Mouse (Mus musculus) neural tube, embryonic 14.5 days (tissue): ENCODE data around the gene Cnot11. TPM values are rescaled to one million over a fixed set of nuclear protein-coding genes. Genes with fewer than 3 reads are reported as not detected.

Source experiments
- ATAC-seq: fragments of 200-750 bp; cut with Nextera tagmentation; 2 replicates; pipeline ENCODE4 v1.8.0; 2017; ENCODE audit warnings: low read depth, mild to moderate bottlenecking, moderate TSS enrichment, moderate library complexity
- H3K27ac ChIP-seq: fragments of 300-500 bp; sonication (generic); 2 replicates; pipeline ENCODE4 v1.5.1; 2014; ENCODE audit warnings: low read depth, mild to moderate bottlenecking, control low read depth, low read length, moderate library complexity, mixed read lengths
- H3K27me3 ChIP-seq: fragments of 300-500 bp; sonication (generic); 2 replicates; pipeline ENCODE4 v1.6.1; 2014; ENCODE audit warnings: low read length; ENCODE audit not compliant: control insufficient read depth, insufficient read depth
- H3K36me3 ChIP-seq: fragments of 300-500 bp; sonication (generic); 2 replicates; pipeline ENCODE4 v1.6.1; 2014; ENCODE audit warnings: low read length, mixed read lengths; ENCODE audit not compliant: control insufficient read depth, insufficient read depth
- H3K4me1 ChIP-seq: fragments of 300-500 bp; sonication (generic); 2 replicates; pipeline ENCODE4 v1.6.1; 2014; ENCODE audit warnings: low read length; ENCODE audit not compliant: control insufficient read depth, insufficient read depth
- H3K4me2 ChIP-seq: fragments of 300-500 bp; sonication (generic); 2 replicates; pipeline ENCODE4 v1.6.1; 2014; ENCODE audit warnings: mild to moderate bottlenecking, low read depth, low read length, control low read depth
- H3K4me3 ChIP-seq: fragments of 300-500 bp; sonication (generic); 2 replicates; pipeline ENCODE4 v1.5.1; 2014; ENCODE audit warnings: low read depth, low read length, control low read depth, mixed read lengths
- H3K9ac ChIP-seq: fragments of 300-500 bp; sonication (generic); replicated peaks from 2 replicates; pipeline ENCODE4 v1.6.1; 2014; ENCODE audit warnings: low read depth, mild to moderate bottlenecking, control low read depth, low read length, mixed read lengths
- H3K9me3 ChIP-seq: fragments of 300-500 bp; sonication (generic); 2 replicates; pipeline ENCODE4 v1.6.1; 2016; ENCODE audit warnings: low read length; ENCODE audit not compliant: control insufficient read depth
- WGBS: fragments of 180-500 bp; shearing (Covaris S2); extraction: QIAGEN DNeasy Blood & Tissue Kit; methylation state at CpG from one replicate; pipeline ENCODE4 v1.1.7; 2014; 5-methylcytosine and 5-hydroxymethylcytosine counted together
- polyA plus RNA-seq: library from polyadenylated mRNA; unstranded; fragments of >200 nt; fragmentation: Nextera tagmentation; extraction: Ambion mirVana; gene quantifications from 2 replicates; pipeline ENCODE4 v1.2.1, GENCODE M21; 2014

Cnot11 gene
- polyA plus RNA-seq, 1 experiment from 2014 or later, result 17.1 TPM

DNA sequence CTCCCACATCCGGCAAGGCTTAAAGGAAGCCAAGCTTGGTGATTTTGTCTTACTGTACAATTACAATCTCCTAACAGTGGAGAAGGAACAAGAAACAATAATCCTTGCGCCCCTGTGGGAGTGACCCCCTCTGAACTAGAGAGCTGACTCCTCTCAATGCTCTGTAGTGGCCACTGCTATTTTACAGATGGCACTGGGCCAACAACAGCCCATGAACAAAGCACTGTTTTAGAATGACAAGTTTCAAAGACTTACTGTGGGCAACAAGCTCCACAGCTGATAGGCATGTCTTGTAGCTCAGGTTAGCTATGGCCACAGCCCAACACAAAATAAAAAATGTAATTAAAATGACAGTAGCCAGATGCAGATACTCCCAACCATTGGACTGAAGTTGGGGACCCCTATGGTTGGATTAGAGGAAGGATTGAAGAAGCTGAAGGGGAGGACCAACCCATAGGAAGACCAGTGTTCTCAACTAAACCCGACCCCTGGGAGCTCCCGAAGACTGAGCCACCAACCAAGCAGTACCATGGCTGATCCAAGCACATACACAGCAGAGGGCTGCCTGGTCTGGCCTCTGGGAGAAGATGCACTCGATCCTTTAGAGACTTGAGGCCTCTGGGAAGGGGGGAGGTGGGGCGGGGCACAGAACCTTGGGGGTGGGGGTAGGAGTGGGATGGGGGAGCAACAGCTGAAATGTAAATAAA is 11.5 kb downstream of the Cnot11 start:
- H3K27me3 ChIP-seq, result no peaks in the 10 kb centered on the region
- no peak overlapping the region for H3K9ac ChIP-seq
- no peak overlapping the region for H3K4me2 ChIP-seq
- H3K36me3 ChIP-seq, result peaks cover 34% of the 10 kb centered on the region
- no peak overlapping the region for H3K27ac ChIP-seq
- no peaks in the 10 kb centered on the region for H3K4me1 ChIP-seq
- H3K9me3 ChIP-seq, result no peaks in the 10 kb centered on the region
- ATAC-seq, result no peak
- H3K4me3 ChIP-seq, result no peak overlapping the region
- WGBS, result 86% methylated on average over 6 of the region's 6 CpGs

GRCm38 (mm10) chr1:39547238-39547637 is 12.4 kb downstream of the Cnot11 start:
- peaks cover 34% of the 10 kb centered on the region for H3K36me3 ChIP-seq
- H3K27ac ChIP-seq, result no peak overlapping the region
- H3K9ac ChIP-seq, result no peak overlapping the region
- ATAC-seq, result no peak
- H3K4me3 ChIP-seq, result no peak overlapping the region
- no peaks in the 10 kb centered on the region for H3K4me1 ChIP-seq
- no peak overlapping the region for H3K4me2 ChIP-seq
- no peaks in the 10 kb centered on the region for H3K9me3 ChIP-seq
- no peaks in the 10 kb centered on the region for H3K27me3 ChIP-seq
- 55% methylated on average over 2 of the region's 2 CpGs for WGBS

DNA sequence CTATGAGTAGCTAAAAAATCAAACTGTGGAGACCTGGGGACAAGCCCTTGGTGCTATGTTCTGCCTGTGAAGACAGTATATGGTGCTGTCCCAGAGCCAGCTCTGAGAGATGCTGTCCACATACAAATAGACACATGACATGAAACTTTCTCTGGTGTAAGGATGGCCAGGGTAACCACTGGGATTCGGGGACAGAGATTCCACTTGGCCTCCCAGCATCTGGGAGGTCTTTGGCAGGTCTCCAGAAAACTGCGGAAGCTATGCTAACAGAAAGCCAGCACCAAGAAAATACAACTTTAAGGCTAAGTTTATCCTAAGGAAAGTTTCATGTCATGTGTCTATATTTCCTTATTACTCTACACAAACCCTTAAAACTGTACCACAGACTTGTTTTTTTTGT is 15.0 kb downstream of the Cnot11 start:
- no peak overlapping the region for H3K4me3 ChIP-seq
- peaks cover 27% of the 10 kb centered on the region for H3K36me3 ChIP-seq
- no peak overlapping the region for H3K27ac ChIP-seq
- no peak overlapping the region for H3K9ac ChIP-seq
- H3K9me3 ChIP-seq, result no peaks in the 10 kb centered on the region
- ATAC-seq, result no peak
- H3K27me3 ChIP-seq, result no peaks in the 10 kb centered on the region
- no peak overlapping the region for H3K4me2 ChIP-seq
- no peaks in the 10 kb centered on the region for H3K4me1 ChIP-seq
- WGBS, result 88% methylated on average over 2 of the region's 2 CpGs

DNA sequence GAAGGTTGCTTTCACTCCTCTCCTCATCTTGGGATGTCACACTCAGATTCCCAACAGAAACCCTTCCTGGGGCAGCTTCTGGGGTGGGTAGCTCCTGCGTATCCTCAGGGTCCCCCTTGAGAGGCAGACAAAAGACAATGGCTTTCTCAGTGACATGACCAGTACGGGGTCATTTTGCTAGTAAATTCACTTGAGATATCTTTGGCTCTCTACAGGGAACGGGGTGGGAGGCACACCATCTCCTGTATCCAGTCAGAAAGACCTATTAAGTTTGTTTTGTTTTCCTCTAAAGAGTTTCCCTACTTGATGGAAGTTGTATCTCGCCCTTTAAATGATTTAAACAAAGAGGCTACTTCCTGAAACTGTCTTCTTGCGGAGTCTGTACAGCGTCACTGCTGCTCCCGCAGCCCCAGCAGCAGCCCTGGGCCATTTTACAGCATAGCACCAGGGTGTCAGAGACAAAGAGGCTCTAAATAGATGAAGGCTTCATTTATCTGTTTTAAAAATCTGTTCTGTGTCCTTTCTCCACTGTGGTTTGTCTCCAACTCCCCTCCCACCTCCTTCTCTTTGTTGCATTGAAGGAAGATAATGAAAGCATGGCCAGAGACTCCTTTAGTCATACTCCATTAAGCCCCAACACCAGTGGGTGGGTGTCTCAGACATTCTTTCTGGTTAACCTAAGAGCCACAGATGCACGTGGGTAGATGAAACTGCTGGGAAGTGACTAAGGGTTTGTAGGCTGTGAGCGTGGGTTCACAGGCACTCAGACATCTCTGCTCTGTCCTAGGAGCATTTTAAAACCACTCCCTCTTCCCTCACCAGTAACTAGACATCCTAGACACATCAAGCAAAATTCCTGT is 21.0 kb downstream of the Cnot11 start:
- H3K4me2 ChIP-seq, result no peak overlapping the region
- WGBS, result 7% methylated on average over 9 of the region's 9 CpGs
- H3K9ac ChIP-seq, result no peak overlapping the region

GRCm38 (mm10) chr1:39559009-39559408 is 24.2 kb downstream of the Cnot11 start:
- peaks cover 6% of the 10 kb centered on the region; the same call in 1 of the 2 replicates for H3K4me1 ChIP-seq
- no peaks in the 10 kb centered on the region for H3K27me3 ChIP-seq
- no peaks in the 10 kb centered on the region for H3K36me3 ChIP-seq
- no peak overlapping the region for H3K27ac ChIP-seq
- no peak overlapping the region for H3K9ac ChIP-seq
- H3K9me3 ChIP-seq, result no peaks in the 10 kb centered on the region
- no peak overlapping the region for H3K4me3 ChIP-seq
- no peak for ATAC-seq
- no peak overlapping the region for H3K4me2 ChIP-seq
- WGBS, result 90% methylated on average over 2 of the region's 2 CpGs

More for the DNA sequence above, 21.0 kb downstream of the Cnot11 start:
- ATAC-seq, result peak; percentile 28; the same call in 1 of the 2 replicates
- no peaks in the 10 kb centered on the region for H3K9me3 ChIP-seq
- no peak overlapping the region for H3K4me3 ChIP-seq
- H3K27me3 ChIP-seq, result no peaks in the 10 kb centered on the region
- H3K27ac ChIP-seq, result no peak overlapping the region
- H3K36me3 ChIP-seq, result peaks cover 10% of the 10 kb centered on the region
- peaks cover 6% of the 10 kb centered on the region; the same call in 1 of the 2 replicates for H3K4me1 ChIP-seq

GRCm38 (mm10) chr1:39561920-39562319 is 27.1 kb downstream of the Cnot11 start:
- Histone ChIP-seq H3K36me3 (no peaks in the 10 kb centered on the region), H3K27me3 (no peaks in the 10 kb centered on the region), H3K27ac (no peak overlapping the region), H3K4me2 (no peak overlapping the region), H3K9ac (no peak overlapping the region), H3K4me3 (no peak overlapping the region), H3K4me1 (no peaks in the 10 kb centered on the region), H3K9me3 (no peaks in the 10 kb centered on the region)
- 59% methylated on average over 1 of the region's 1 CpGs for WGBS
- ATAC-seq, result no peak

GRCm38 (mm10) chr1:39563161-39563560 is 28.4 kb downstream of the Cnot11 start:
- Histone ChIP-seq H3K27me3 (no peaks in the 10 kb centered on the region), H3K9me3 (no peaks in the 10 kb centered on the region), H3K9ac (no peak overlapping the region), H3K4me2 (no peak overlapping the region), H3K27ac (no peak overlapping the region), H3K4me1 (no peaks in the 10 kb centered on the region), H3K36me3 (no peaks in the 10 kb centered on the region), H3K4me3 (no peak overlapping the region)
- 94% methylated on average over 7 of the region's 7 CpGs for WGBS
- ATAC-seq, result no peak

- H3K4me2 ChIP-seq, result no peak overlapping the region
- no peak; the same call in 1 of the 2 replicates for ATAC-seq
- H3K27ac ChIP-seq, result no peak overlapping the region
- no peaks in the 10 kb centered on the region for H3K4me1 ChIP-seq
- no peaks in the 10 kb centered on the region for H3K27me3 ChIP-seq
- no peak overlapping the region for H3K9ac ChIP-seq
- H3K9me3 ChIP-seq, result no peaks in the 10 kb centered on the region
- no peaks in the 10 kb centered on the region for H3K36me3 ChIP-seq
- WGBS, result 21% methylated on average over 3 of the region's 3 CpGs
- no peak overlapping the region for H3K4me3 ChIP-seq
These were observed 29.8 kb downstream of the Cnot11 start for GRCm38 (mm10) chr1:39564603-39565002.

DNA sequence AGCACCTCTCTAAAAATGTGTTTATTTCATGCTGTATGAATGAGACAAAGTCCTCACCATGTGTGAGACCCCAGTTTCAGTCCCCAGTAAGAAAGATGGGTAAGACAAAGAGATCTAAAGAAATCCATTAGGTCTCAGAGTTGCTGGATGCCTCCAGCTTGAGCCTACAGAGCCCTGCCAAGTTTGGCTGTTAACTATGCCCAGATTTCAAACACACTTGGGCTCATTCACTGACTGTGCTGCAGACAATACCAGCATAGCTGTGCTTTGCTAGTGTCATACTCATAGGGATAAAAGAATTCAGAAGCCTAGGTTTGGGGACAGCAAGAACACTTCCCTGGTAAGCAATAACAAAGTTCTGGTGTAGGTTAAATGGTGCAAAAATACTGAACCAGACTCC is 33.3 kb downstream of the Cnot11 start:
- H3K27me3 ChIP-seq, result no peaks in the 10 kb centered on the region
- no peaks in the 10 kb centered on the region for H3K36me3 ChIP-seq
- no peak for ATAC-seq
- no peaks in the 10 kb centered on the region for H3K9me3 ChIP-seq
- no peaks in the 10 kb centered on the region for H3K4me1 ChIP-seq
- no peak overlapping the region for H3K4me2 ChIP-seq
- no peak overlapping the region for H3K4me3 ChIP-seq
- H3K9ac ChIP-seq, result no peak overlapping the region
- H3K27ac ChIP-seq, result no peak overlapping the region
